Mouse (Mus musculus): ENCODE results near the gene Rps6kl1. TPM values are rescaled to one million over a fixed set of nuclear protein-coding genes. Genes with fewer than 3 reads are reported as not detected.

Gene Rps6kl1
- total and polyA plus RNA-seq, 3 experiments: 2.3 to 3.4 (median 2.4) TPM

- peaks cover 13% of the 10 kb centered on the region for H3K4me1 ChIP-seq (ENCODE audit: control insufficient read depth, insufficient read depth, low read length)
- H3K27me3 ChIP-seq (ENCODE audit: control insufficient read depth, insufficient read depth, low read length): no peaks in the 10 kb centered on the region
- H3K9ac ChIP-seq (ENCODE audit: low read depth, low read length): no peak overlapping the region
- no peak overlapping the region for H3K4me3 ChIP-seq
- intact Hi-C loops (cut with DNase I): no loop called here
- TF ChIP-seq POLR2A (IDR thresholded peaks at IDR 0.05; ENCODE audit: insufficient read depth, low read depth, low read length) (no peak), EP300 (IDR thresholded peaks at IDR 0.05; ENCODE audit: insufficient read depth, low read depth, low read length) (no peak), CTCF (IDR thresholded peaks at IDR 0.05) (no peak)
- peaks cover 5% of the 10 kb centered on the region for H3K79me2 ChIP-seq (replicated peaks; ENCODE audit: control insufficient read depth, insufficient read depth, low read length)
- no peak overlapping the region for H3K27ac ChIP-seq
- H3K36me3 ChIP-seq (ENCODE audit: control insufficient read depth, insufficient read depth, low read length): peaks cover 19% of the 10 kb centered on the region
- DNase-seq: no peak
- 76% methylated on average over 3 of the region's 3 CpGs for WGBS
Observed at GRCm38 (mm10) chr12:85108643-85109042, 42.4 kb downstream of the Rps6kl1 start.

DNA sequence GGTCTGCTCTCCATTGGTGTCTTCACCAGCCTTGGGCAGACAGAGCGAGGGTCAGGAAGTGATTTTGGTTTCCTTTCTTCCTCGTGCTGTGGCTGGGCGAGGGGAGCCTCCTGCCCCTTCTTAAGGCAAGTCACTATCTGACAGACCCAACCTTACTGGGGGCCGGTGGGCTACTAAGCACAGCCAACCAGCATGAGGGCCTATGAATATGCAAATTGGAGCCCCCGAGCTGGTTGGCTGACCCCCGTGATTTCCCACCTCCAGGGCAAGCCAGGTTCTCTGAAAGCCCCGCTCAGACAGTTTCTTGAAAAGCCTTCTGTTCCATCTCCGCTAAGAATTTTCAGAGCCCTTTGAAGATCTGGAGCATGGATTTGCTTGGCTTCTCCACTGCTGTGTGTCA, 44.8 kb downstream of the Rps6kl1 start:
- intact Hi-C loops (cut with DNase I): no loop called here
- peaks cover 1% of the 10 kb centered on the region; the same call in 1 of the 2 replicates for H3K79me2 ChIP-seq (replicated peaks; ENCODE audit: control insufficient read depth, insufficient read depth, low read length)
- WGBS: 41% methylated on average over 8 of the region's 8 CpGs
- no peaks in the 10 kb centered on the region for H3K27me3 ChIP-seq (ENCODE audit: control insufficient read depth, insufficient read depth, low read length)
- no peak for DNase-seq
- H3K4me1 ChIP-seq (ENCODE audit: control insufficient read depth, insufficient read depth, low read length): peaks cover 4% of the 10 kb centered on the region
- no peak overlapping the region for H3K4me3 ChIP-seq
- no peak for TF ChIP-seq POLR2A (IDR thresholded peaks at IDR 0.05; ENCODE audit: insufficient read depth, low read depth, low read length)
- no peak for TF ChIP-seq EP300 (IDR thresholded peaks at IDR 0.05; ENCODE audit: insufficient read depth, low read depth, low read length)
- TF ChIP-seq CTCF (IDR thresholded peaks at IDR 0.05): no peak
- H3K9ac ChIP-seq (ENCODE audit: low read depth, low read length): no peak overlapping the region
- no peaks in the 10 kb centered on the region for H3K36me3 ChIP-seq (ENCODE audit: control insufficient read depth, insufficient read depth, low read length)
- no peak overlapping the region for H3K27ac ChIP-seq

GRCm38 (mm10) chr12:85104789-85105188, 46.3 kb downstream of the Rps6kl1 start:
- Histone ChIP-seq H3K9ac (ENCODE audit: low read depth, low read length) (no peak overlapping the region), H3K27me3 (ENCODE audit: control insufficient read depth, insufficient read depth, low read length) (no peaks in the 10 kb centered on the region), H3K36me3 (ENCODE audit: control insufficient read depth, insufficient read depth, low read length) (no peaks in the 10 kb centered on the region), H3K79me2 (replicated peaks; ENCODE audit: control insufficient read depth, insufficient read depth, low read length) (no peaks in the 10 kb centered on the region), H3K4me3 (no peak overlapping the region), H3K27ac (no peak overlapping the region), H3K4me1 (ENCODE audit: control insufficient read depth, insufficient read depth, low read length) (peaks cover 2% of the 10 kb centered on the region)
- intact Hi-C loops (cut with DNase I): no loop called here
- TF ChIP-seq POLR2A (IDR thresholded peaks at IDR 0.05; ENCODE audit: insufficient read depth, low read depth, low read length): no peak
- no peak for TF ChIP-seq EP300 (IDR thresholded peaks at IDR 0.05; ENCODE audit: insufficient read depth, low read depth, low read length)
- TF ChIP-seq CTCF (IDR thresholded peaks at IDR 0.05): no peak
- 86% methylated on average over 8 of the region's 8 CpGs for WGBS
- no peak for DNase-seq

GRCm38 (mm10) chr12:85103096-85103495, 48.0 kb downstream of the Rps6kl1 start:
- TF ChIP-seq EP300 (IDR thresholded peaks at IDR 0.05; ENCODE audit: insufficient read depth, low read depth, low read length) (no peak), CTCF (IDR thresholded peaks at IDR 0.05) (no peak), POLR2A (IDR thresholded peaks at IDR 0.05; ENCODE audit: insufficient read depth, low read depth, low read length) (no peak)
- DNase-seq: no peak
- Histone ChIP-seq H3K79me2 (replicated peaks; ENCODE audit: control insufficient read depth, insufficient read depth, low read length) (no peaks in the 10 kb centered on the region), H3K36me3 (ENCODE audit: control insufficient read depth, insufficient read depth, low read length) (no peaks in the 10 kb centered on the region), H3K27ac (no peak overlapping the region), H3K4me1 (ENCODE audit: control insufficient read depth, insufficient read depth, low read length) (no peaks in the 10 kb centered on the region), H3K4me3 (no peak overlapping the region), H3K9ac (ENCODE audit: low read depth, low read length) (no peak overlapping the region), H3K27me3 (ENCODE audit: control insufficient read depth, insufficient read depth, low read length) (no peaks in the 10 kb centered on the region)
- WGBS: 85% methylated on average over 8 of the region's 8 CpGs
- intact Hi-C loops (cut with DNase I): no loop called here

DNA sequence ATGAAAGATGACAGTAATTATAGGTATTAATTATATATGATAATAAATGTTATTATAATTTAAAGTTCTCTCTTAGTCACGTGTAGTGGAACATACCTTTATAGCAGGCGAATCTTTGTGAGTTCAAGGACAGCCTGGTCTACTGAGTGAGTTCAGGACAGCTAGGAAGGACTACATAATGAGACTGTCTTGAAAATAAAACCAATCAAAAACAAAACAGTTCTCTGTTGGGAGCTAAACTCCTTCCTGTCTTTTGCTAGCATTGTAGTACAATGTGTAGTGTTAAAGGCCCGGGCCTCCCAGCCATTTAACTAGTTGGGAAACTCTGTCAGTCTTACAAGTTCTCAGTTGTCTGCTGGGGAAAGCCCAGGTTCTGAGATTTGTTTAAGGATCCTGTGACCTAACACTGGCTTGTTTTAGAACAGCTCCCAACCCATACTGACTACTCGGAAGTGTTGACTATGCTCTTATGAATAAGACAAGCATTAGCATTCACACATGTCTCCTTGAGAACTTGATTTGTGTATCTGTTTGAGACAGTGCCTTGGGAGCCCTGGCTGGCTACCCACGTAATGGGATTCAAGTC, 49.5 kb downstream of the Rps6kl1 start:
- no peak for TF ChIP-seq EP300 (IDR thresholded peaks at IDR 0.05; ENCODE audit: insufficient read depth, low read depth, low read length)
- TF ChIP-seq POLR2A (IDR thresholded peaks at IDR 0.05; ENCODE audit: insufficient read depth, low read depth, low read length): no peak
- Histone ChIP-seq H3K9ac (ENCODE audit: low read depth, low read length) (no peak overlapping the region), H3K27ac (no peak overlapping the region), H3K4me3 (no peak overlapping the region), H3K36me3 (ENCODE audit: control insufficient read depth, insufficient read depth, low read length) (no peaks in the 10 kb centered on the region), H3K4me1 (ENCODE audit: control insufficient read depth, insufficient read depth, low read length) (no peaks in the 10 kb centered on the region), H3K79me2 (replicated peaks; ENCODE audit: control insufficient read depth, insufficient read depth, low read length) (no peaks in the 10 kb centered on the region), H3K27me3 (ENCODE audit: control insufficient read depth, insufficient read depth, low read length) (no peaks in the 10 kb centered on the region)
- DNase-seq: no peak
- WGBS: 83% methylated on average over 5 of the region's 5 CpGs
- intact Hi-C loops (cut with DNase I): no loop called here

- H3K79me2 ChIP-seq (replicated peaks; ENCODE audit: control insufficient read depth, insufficient read depth, low read length): no peaks in the 10 kb centered on the region
- no peaks in the 10 kb centered on the region for H3K27me3 ChIP-seq (ENCODE audit: control insufficient read depth, insufficient read depth, low read length)
- intact Hi-C loops (cut with DNase I): no loop called here
- no peaks in the 10 kb centered on the region for H3K36me3 ChIP-seq (ENCODE audit: control insufficient read depth, insufficient read depth, low read length)
- TF ChIP-seq CTCF (IDR thresholded peaks at IDR 0.05): no peak
- no peak for TF ChIP-seq EP300 (IDR thresholded peaks at IDR 0.05; ENCODE audit: insufficient read depth, low read depth, low read length)
- TF ChIP-seq POLR2A (IDR thresholded peaks at IDR 0.05; ENCODE audit: insufficient read depth, low read depth, low read length): no peak
- DNase-seq: no peak
- no peaks in the 10 kb centered on the region for H3K4me1 ChIP-seq (ENCODE audit: control insufficient read depth, insufficient read depth, low read length)
- no peak overlapping the region for H3K4me3 ChIP-seq
- H3K9ac ChIP-seq (ENCODE audit: low read depth, low read length): no peak overlapping the region
- WGBS: 75% methylated on average over 14 of the region's 14 CpGs
- H3K27ac ChIP-seq: no peak overlapping the region
Observed at GRCm38 (mm10) chr12:85101001-85101400, 50.1 kb downstream of the Rps6kl1 start.
